Mouse (Mus musculus): ENCODE data around the gene Gm10563. TPM values are rescaled to one million over a fixed set of nuclear protein-coding genes. Genes with fewer than 3 reads are reported as not detected.

Gm10563 gene
- polyA plus RNA-seq, 1 experiment from 2014 or later = not detected

DNA sequence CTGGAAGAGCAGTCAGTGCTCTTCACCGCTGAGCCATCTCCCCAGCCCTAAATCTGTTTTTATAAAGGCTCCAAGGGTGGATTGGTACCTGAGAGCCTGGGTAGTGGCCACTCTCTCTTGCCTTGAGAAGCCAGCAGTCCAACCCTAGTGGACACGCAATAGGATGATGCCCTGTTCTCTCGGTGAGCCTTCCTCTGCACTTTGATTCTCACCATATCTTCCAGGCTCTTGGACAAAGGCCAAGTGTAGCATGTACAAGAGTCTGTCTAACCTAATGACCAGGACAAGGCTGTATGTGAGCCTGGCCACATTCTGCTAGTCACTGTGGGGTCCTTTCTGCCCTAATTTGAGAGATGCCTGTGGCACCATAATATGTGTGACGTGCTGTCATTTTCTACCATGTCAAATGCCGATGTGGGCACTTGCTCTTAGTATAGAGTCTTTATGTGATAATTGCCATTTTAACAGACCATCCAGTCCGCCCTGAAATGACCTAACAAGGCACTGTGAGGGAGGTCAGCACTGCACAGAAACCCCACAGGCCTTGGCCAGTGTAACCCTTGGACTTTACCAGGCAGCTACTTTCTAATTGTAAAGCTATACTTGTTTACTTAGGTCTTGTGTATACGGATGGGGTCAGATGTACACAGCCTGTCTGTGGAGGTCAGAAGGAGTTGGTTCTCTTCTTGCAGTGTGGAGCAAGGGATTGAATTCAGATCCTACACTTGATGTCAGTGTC, 76.4 kb downstream of the Gm10563 start:
- no peaks in the 10 kb centered on the region for H3K27me3 ChIP-seq (replicated peaks)
- H3K4me3 ChIP-seq = no peak overlapping the region
- no peak overlapping the region for H3K9ac ChIP-seq

GRCm38 (mm10) chr4:155568170-155568569, 77.0 kb downstream of the Gm10563 start:
- Histone ChIP-seq H3K9ac (no peak overlapping the region), H3K9me3 (no peaks in the 10 kb centered on the region), H3K4me3 (no peak overlapping the region), H3K27ac (no peak overlapping the region), H3K4me2 (no peak overlapping the region), H3K27me3 (replicated peaks) (no peaks in the 10 kb centered on the region), H3K36me3 (replicated peaks) (no peaks in the 10 kb centered on the region), H3K4me1 (peaks cover 21% of the 10 kb centered on the region)
- 31% methylated on average over 2 of the region's 2 CpGs for WGBS
- no peak for ATAC-seq (replicated peaks)

More for the DNA sequence above, 76.4 kb downstream of the Gm10563 start:
- no peak for ATAC-seq (replicated peaks)
- Histone ChIP-seq H3K9me3 (no peaks in the 10 kb centered on the region), H3K36me3 (replicated peaks) (no peaks in the 10 kb centered on the region), H3K27ac (no peak overlapping the region), H3K4me2 (no peak overlapping the region), H3K4me1 (peaks cover 21% of the 10 kb centered on the region)
- 91% methylated on average over 7 of the region's 7 CpGs for WGBS

DNA sequence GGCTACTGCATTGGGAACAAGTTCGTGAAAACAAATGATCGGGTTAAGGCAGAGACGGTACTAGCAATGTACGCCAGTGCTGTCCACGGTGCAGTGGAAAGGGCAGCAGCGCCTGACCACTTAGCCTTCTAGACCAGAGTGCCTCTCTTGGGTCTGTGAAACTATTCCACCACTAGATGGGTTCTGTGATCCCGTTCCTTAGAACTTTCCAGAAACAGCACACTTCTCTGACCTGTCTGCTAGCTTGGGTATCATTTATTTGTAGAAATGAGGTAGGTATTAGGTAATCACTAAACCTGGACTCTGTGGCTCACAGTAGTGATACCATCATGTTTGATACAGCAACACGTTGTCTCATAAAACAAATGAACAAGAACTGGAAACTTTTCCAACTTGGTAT, 78.7 kb downstream of the Gm10563 start:
- Histone ChIP-seq H3K9me3 (no peaks in the 10 kb centered on the region), H3K27ac (no peak overlapping the region), H3K4me3 (no peak overlapping the region), H3K4me1 (peaks cover 29% of the 10 kb centered on the region), H3K27me3 (replicated peaks) (no peaks in the 10 kb centered on the region), H3K36me3 (replicated peaks) (no peaks in the 10 kb centered on the region), H3K4me2 (no peak overlapping the region), H3K9ac (no peak overlapping the region)
- 85% methylated on average over 8 of the region's 8 CpGs for WGBS
- no peak for ATAC-seq (replicated peaks)

Other genes with a start within 250 kb of the Gm10563 start
- gene Gabrd, start 247.3 kb downstream of the Gm10563 start, polyA plus RNA-seq (2015; fragmentation: Nextera tagmentation; extraction: Ambion mirVana) = 0.19 and 0.20 TPM in 2 replicates
- 4.5 and 5.3 TPM in 2 replicates for gene Cfap74, start 236.2 kb downstream of the Gm10563 start, polyA plus RNA-seq (2015; fragmentation: Nextera tagmentation; extraction: Ambion mirVana)
- gene Tmem52, start 176.3 kb downstream of the Gm10563 start, polyA plus RNA-seq (2015; fragmentation: Nextera tagmentation; extraction: Ambion mirVana) = 0.44 TPM in 1 of 2 replicates, not detected in the other
- 1,179 and 1,183 TPM in 2 replicates for gene Gnb1, start 154.0 kb downstream of the Gm10563 start, polyA plus RNA-seq (2015; fragmentation: Nextera tagmentation; extraction: Ambion mirVana)
- gene Nadk, start 83.0 kb downstream of the Gm10563 start, polyA plus RNA-seq (2015; fragmentation: Nextera tagmentation; extraction: Ambion mirVana) = 82.9 and 88.7 TPM in 2 replicates
- gene Slc35e2, start 44.0 kb downstream of the Gm10563 start, polyA plus RNA-seq (2015; fragmentation: Nextera tagmentation; extraction: Ambion mirVana) = 15.3 and 17.5 TPM in 2 replicates
- gene Cdk11b, start 20.6 kb downstream of the Gm10563 start, polyA plus RNA-seq (2015; fragmentation: Nextera tagmentation; extraction: Ambion mirVana) = 54.6 and 56.2 TPM in 2 replicates
- 3.8 and 5.5 TPM in 2 replicates for gene Mmp23, start 8.0 kb upstream of the Gm10563 start, polyA plus RNA-seq (2015; fragmentation: Nextera tagmentation; extraction: Ambion mirVana)
- gene Mib2, start 23.8 kb upstream of the Gm10563 start, polyA plus RNA-seq (2015; fragmentation: Nextera tagmentation; extraction: Ambion mirVana) = 61.0 and 62.1 TPM in 2 replicates
- gene Fndc10, start 48.9 kb upstream of the Gm10563 start, polyA plus RNA-seq (2015; fragmentation: Nextera tagmentation; extraction: Ambion mirVana) = 15.7 and 17.1 TPM in 2 replicates
- 151 and 155 TPM in 2 replicates for gene Ssu72, start 59.4 kb upstream of the Gm10563 start, polyA plus RNA-seq (2015; fragmentation: Nextera tagmentation; extraction: Ambion mirVana)
- gene Tmem240, start 89.4 kb upstream of the Gm10563 start, polyA plus RNA-seq (2015; fragmentation: Nextera tagmentation; extraction: Ambion mirVana) = 24.8 and 24.9 TPM in 2 replicates
- 93.4 and 99.2 TPM in 2 replicates for gene Atad3a, start 115.7 kb upstream of the Gm10563 start, polyA plus RNA-seq (2015; fragmentation: Nextera tagmentation; extraction: Ambion mirVana)
- 31.5 and 33.5 TPM in 2 replicates for gene Vwa1, start 129.3 kb upstream of the Gm10563 start, polyA plus RNA-seq (2015; fragmentation: Nextera tagmentation; extraction: Ambion mirVana)
- 0.93 and 1.2 TPM in 2 replicates for gene Tmem88b, start 140.5 kb upstream of the Gm10563 start, polyA plus RNA-seq (2015; fragmentation: Nextera tagmentation; extraction: Ambion mirVana)
- gene Ankrd65, start 145.0 kb upstream of the Gm10563 start, polyA plus RNA-seq (2015; fragmentation: Nextera tagmentation; extraction: Ambion mirVana) = not detected in 2 replicates
- 242 and 244 TPM in 2 replicates for gene Mrpl20, start 157.5 kb upstream of the Gm10563 start, polyA plus RNA-seq (2015; fragmentation: Nextera tagmentation; extraction: Ambion mirVana)
- 155 and 164 TPM in 2 replicates for gene Ccnl2, start 167.1 kb upstream of the Gm10563 start, polyA plus RNA-seq (2015; fragmentation: Nextera tagmentation; extraction: Ambion mirVana)
- 128 and 129 TPM in 2 replicates for gene Aurkaip1, start 185.9 kb upstream of the Gm10563 start, polyA plus RNA-seq (2015; fragmentation: Nextera tagmentation; extraction: Ambion mirVana)
- gene Mxra8, start 194.3 kb upstream of the Gm10563 start, polyA plus RNA-seq (2015; fragmentation: Nextera tagmentation; extraction: Ambion mirVana) = 23.4 and 32.6 TPM in 2 replicates
- 30.9 and 37.0 TPM in 2 replicates for gene Dvl1, start 202.0 kb upstream of the Gm10563 start, polyA plus RNA-seq (2015; fragmentation: Nextera tagmentation; extraction: Ambion mirVana)
- 0.61 and 0.72 TPM in 2 replicates for gene Tas1r3, start 218.0 kb upstream of the Gm10563 start, polyA plus RNA-seq (2015; fragmentation: Nextera tagmentation; extraction: Ambion mirVana)
- 28.1 and 29.1 TPM in 2 replicates for gene Cptp, start 224.0 kb upstream of the Gm10563 start, polyA plus RNA-seq (2015; fragmentation: Nextera tagmentation; extraction: Ambion mirVana)
- 80.6 and 83.6 TPM in 2 replicates for gene Ints11, start 224.1 kb upstream of the Gm10563 start, polyA plus RNA-seq (2015; fragmentation: Nextera tagmentation; extraction: Ambion mirVana)
- gene Pusl1, start 246.4 kb upstream of the Gm10563 start, polyA plus RNA-seq (2015; fragmentation: Nextera tagmentation; extraction: Ambion mirVana) = 60.1 and 66.6 TPM in 2 replicates
- 88.3 and 89.8 TPM in 2 replicates for gene Acap3, start 246.4 kb upstream of the Gm10563 start, polyA plus RNA-seq (2015; fragmentation: Nextera tagmentation; extraction: Ambion mirVana)

All from midbrain, embryonic 15.5 days (tissue).